Mouse (Mus musculus): ENCODE data around the gene Tctn3.

- TF ChIP-seq POLR2A (IDR thresholded peaks at IDR 0.05; ENCODE audit: borderline replicate concordance, low read depth, low read length): no peak
- TF ChIP-seq CTCF (IDR thresholded peaks at IDR 0.05; ENCODE audit: low read depth, low read length): no peak
Measured at GRCm38 (mm10) chr19:40661108-40661507, 49.1 kb upstream of the Tctn3 start.

All from bone marrow macrophage, adult 2 months (primary cell).